ENCODE assay signal across 8 mouse cellular contexts in genomic region chr15:103453551-103454218, GRCm38 (mm10). TPM values are rescaled to one million over a fixed set of nuclear protein-coding genes. Genes with fewer than 3 reads are reported as not detected.
DNase-seq lines count a peak whose midpoint lies in the region; ATAC-seq lines count a peak whose summit lies in the region.

TSS of gene Nckap1l (plus strand) at chr15:103453794.

- H3K4me1 ChIP-seq in liver, embryonic 11.5 days (replicated peaks; ENCODE audit: control insufficient read depth, insufficient read depth, low read length) = no peaks in the 10 kb centered on the region
- H3K4me1 ChIP-seq in hindbrain, embryonic 14.5 days (replicated peaks; ENCODE audit: control insufficient read depth, insufficient read depth, low read length) = no peaks in the 10 kb centered on the region

- peak; percentile 13 to 55 for DNase-seq in adrenal gland, adult (ENCODE audit: inconsistent age in 2 of 2, low spot score in 1 of 2)
- no peak for DNase-seq in adrenal gland, postnatal 4 days (ENCODE audit: low spot score in 2 of 2)
- peak; percentile 91 for DNase-seq in CD4-positive helper T cell, adult 2 months (ENCODE audit: low read depth, low spot score)
- peak; percentile 46 for DNase-seq in gastrocnemius, postnatal 25 days
- no peak for DNase-seq in liver, embryonic 11.5 days (ENCODE audit: low spot score)
- peak; percentile 67 for DNase-seq in skeletal muscle tissue, adult 2 months (ENCODE audit: low read depth, low spot score)
- DNase-seq in cerebellum, adult 11-12 months = no peak
- no peak for DNase-seq in hindbrain, embryonic 14.5 days (ENCODE audit: low spot score)

- H3K27me3 ChIP-seq in liver, embryonic 11.5 days (replicated peaks; ENCODE audit: control insufficient read depth, insufficient read depth, low read length) = no peaks in the 10 kb centered on the region
- no peaks in the 10 kb centered on the region for H3K27me3 ChIP-seq in hindbrain, embryonic 14.5 days (ENCODE audit: control insufficient read depth, insufficient read depth, low read length)

- ATAC-seq in liver, embryonic 11.5 days (replicated peaks; ENCODE audit: low FRiP score) = peak; percentile 86
- no peak for ATAC-seq in hindbrain, embryonic 14.5 days (ENCODE audit: low FRiP score)

- H3K9ac ChIP-seq in liver, embryonic 11.5 days (ENCODE audit: low read depth, low read length) = no peak within 1 kb of the TSS
- no peak within 1 kb of the TSS for H3K9ac ChIP-seq in hindbrain, embryonic 14.5 days

- H3K4me3 ChIP-seq in liver, embryonic 11.5 days (ENCODE audit: low read depth, low read length) = peak within 1 kb of the TSS; percentile 26
- no peak within 1 kb of the TSS for H3K4me3 ChIP-seq in hindbrain, embryonic 14.5 days (replicated peaks; ENCODE audit: low read length)

- 50% methylated on average over 13 of the region's 13 CpGs for WGBS in liver, embryonic 11.5 days
- 87% methylated on average over 13 of the region's 13 CpGs for WGBS in hindbrain, embryonic 14.5 days

- no peaks in the 10 kb centered on the region for H3K9me3 ChIP-seq in liver, embryonic 11.5 days (ENCODE audit: control insufficient read depth, low read length)
- H3K9me3 ChIP-seq in hindbrain, embryonic 14.5 days (ENCODE audit: control insufficient read depth, low read length) = no peaks in the 10 kb centered on the region

- no peak within 1 kb of the TSS for H3K27ac ChIP-seq in liver, embryonic 11.5 days (ENCODE audit: low read depth, low read length)
- H3K27ac ChIP-seq in hindbrain, embryonic 14.5 days = no peak within 1 kb of the TSS

- no peaks in the 10 kb centered on the region for H3K36me3 ChIP-seq in liver, embryonic 11.5 days (ENCODE audit: control insufficient read depth, insufficient read depth, low read length)
- no peaks in the 10 kb centered on the region for H3K36me3 ChIP-seq in hindbrain, embryonic 14.5 days (replicated peaks; ENCODE audit: control insufficient read depth, insufficient read depth)

- H3K4me2 ChIP-seq in liver, embryonic 11.5 days = peak within 1 kb of the TSS; percentile 50
- H3K4me2 ChIP-seq in hindbrain, embryonic 14.5 days (replicated peaks) = no peak within 1 kb of the TSS

RNA-seq across cellular contexts. Expression of gene Nckap1l, which starts in this region (rescaled TPM):
- total RNA-seq in adrenal gland, postnatal 4 days (2021) = 1 to 10 TPM; 4.6 to 6.1 TPM
- total RNA-seq in gastrocnemius, postnatal 25 days (2021) = 1 to 10 TPM; 1.2 to 1.3 TPM
- polyA plus RNA-seq in liver, embryonic 11.5 days (2014; fragmentation: Nextera tagmentation; extraction: Ambion mirVana) = 11.2 and 12.7 TPM in 2 replicates
- polyA plus RNA-seq in hindbrain, embryonic 14.5 days (2014; fragmentation: Nextera tagmentation; extraction: Ambion mirVana) = 2.0 and 2.2 TPM in 2 replicates

Comparison
In these comparisons a context has a peak if more than half of its experiments do, and no peak if none do; other contexts are left out.
1. DNase-seq: peak in adrenal gland, adult (2 of 2), CD4-positive helper T cell, adult 2 months (single experiment), gastrocnemius, postnatal 25 days (single experiment) and skeletal muscle tissue, adult 2 months (single experiment); none in adrenal gland, postnatal 4 days (0 of 2), liver, embryonic 11.5 days (single experiment), cerebellum, adult 11-12 months (single experiment) and hindbrain, embryonic 14.5 days (single experiment).